Mouse (Mus musculus) CD4-positive, CD25-positive, alpha-beta regulatory T cell, adult 2 months (primary cell): ENCODE data around the gene Twf2.

Source experiments
- DNase-seq: peaks from one replicate; pipeline ENCODE4 v3.0.0-alpha.2; 2012; ENCODE audit warnings: low read depth, low spot score

Twf2 gene

GRCm38 (mm10) chr9:106177799-106178198, 25.1 kb upstream of the Twf2 start:
- peak; percentile 29 for DNase-seq

- no peak for DNase-seq
Measured at GRCm38 (mm10) chr9:106179454-106179853, 23.5 kb upstream of the Twf2 start.

GRCm38 (mm10) chr9:106179964-106180363, 22.9 kb upstream of the Twf2 start:
- DNase-seq: no peak

GRCm38 (mm10) chr9:106182146-106182545, 20.8 kb upstream of the Twf2 start:
- DNase-seq: peak; percentile 35

- no peak for DNase-seq
Measured at GRCm38 (mm10) chr9:106183996-106184395, 18.9 kb upstream of the Twf2 start.

- DNase-seq: no peak
Measured at GRCm38 (mm10) chr9:106191355-106191754, 11.6 kb upstream of the Twf2 start.

GRCm38 (mm10) chr9:106192024-106192423, 10.9 kb upstream of the Twf2 start:
- DNase-seq: no peak

GRCm38 (mm10) chr9:106192998-106193397, 9.9 kb upstream of the Twf2 start:
- peak; percentile 54 for DNase-seq

- peak; percentile 43 for DNase-seq
Measured at GRCm38 (mm10) chr9:106193930-106194807, 8.7 kb upstream of the Twf2 start.

- DNase-seq: no peak
Measured at GRCm38 (mm10) chr9:106195693-106196092, 7.2 kb upstream of the Twf2 start.

- peak; percentile 39 for DNase-seq
Measured at GRCm38 (mm10) chr9:106197081-106197713, 5.7 kb upstream of the Twf2 start.

GRCm38 (mm10) chr9:106197732-106198131, 5.2 kb upstream of the Twf2 start:
- DNase-seq: no peak

GRCm38 (mm10) chr9:106198962-106199458, 3.9 kb upstream of the Twf2 start:
- peak; percentile 76 for DNase-seq

- DNase-seq: no peak
Measured at GRCm38 (mm10) chr9:106199535-106200272, 3.2 kb upstream of the Twf2 start, which contains the start of gene Ppm1m. Gene Ppm1m, minus strand, starts transcription at chr9:106199746.

- no peak for DNase-seq
Measured at GRCm38 (mm10) chr9:106201895-106202294, 1.0 kb upstream of the Twf2 start.

GRCm38 (mm10) chr9:106203990-106204851, 1.3 kb downstream of the Twf2 start:
- DNase-seq: peak; percentile 28

- DNase-seq: no peak
Measured at GRCm38 (mm10) chr9:106205713-106206290, 2.9 kb downstream of the Twf2 start.

GRCm38 (mm10) chr9:106206515-106206914, 3.6 kb downstream of the Twf2 start:
- no peak for DNase-seq

GRCm38 (mm10) chr9:106208181-106208580, 5.3 kb downstream of the Twf2 start:
- DNase-seq: no peak

- DNase-seq: no peak
Measured at GRCm38 (mm10) chr9:106209954-106210353, 7.0 kb downstream of the Twf2 start.
